Comparison of ENCODE assay signal across 8 mouse cellular contexts in the genomic region with DNA sequence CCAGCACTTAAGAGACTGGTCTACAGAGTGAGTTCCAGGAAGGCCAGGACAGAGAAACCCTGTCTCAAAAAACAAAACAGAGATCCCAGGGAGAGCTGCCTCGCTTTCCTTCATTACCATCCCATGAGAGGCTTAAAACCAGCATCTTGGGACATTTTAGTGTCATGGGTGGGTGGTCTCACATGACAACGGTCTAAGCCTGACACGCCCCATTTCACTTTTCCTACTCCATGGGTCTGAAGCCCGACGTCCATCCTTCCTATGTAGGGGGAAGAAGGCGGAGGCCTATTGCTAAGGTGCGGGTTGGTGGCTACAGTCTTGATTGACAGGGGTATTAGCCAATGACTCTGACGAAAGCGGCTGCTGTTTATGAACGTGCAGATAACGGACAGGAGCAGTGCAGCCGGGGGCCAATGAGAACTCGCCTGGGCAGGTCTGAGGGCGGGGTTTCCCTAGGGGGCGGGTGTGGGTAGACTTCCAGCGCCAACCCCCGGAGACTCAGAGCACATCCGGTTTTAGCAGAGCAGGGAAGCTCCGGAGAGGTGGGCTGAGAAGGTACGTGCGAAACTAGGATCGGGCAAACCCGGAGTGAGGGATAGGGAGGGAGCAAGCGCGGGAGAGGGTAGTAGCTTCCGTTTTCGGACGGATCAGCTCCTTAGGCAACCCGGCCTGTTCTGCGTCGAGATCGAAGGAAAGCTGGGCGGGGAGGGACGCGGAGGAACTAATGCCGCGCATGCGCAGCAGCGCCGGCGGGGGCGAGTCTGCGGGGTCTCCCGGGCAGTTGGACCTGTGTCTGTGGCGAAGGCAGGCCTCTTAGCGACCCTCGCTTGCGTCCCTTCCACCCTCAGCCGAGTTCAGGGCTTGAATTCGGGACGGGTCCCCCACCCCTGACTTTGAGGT. TPM values are rescaled to one million over a fixed set of nuclear protein-coding genes. Genes with fewer than 3 reads are reported as not detected.
DNase-seq lines count a peak whose midpoint lies in the region; ATAC-seq and TF ChIP-seq lines count a peak whose summit lies in the region.

A gene (plus strand): TSS at position 397 of the 900 bp plus-strand sequence.

- H3K9ac ChIP-seq in embryonic facial prominence, embryonic 14.5 days (ENCODE audit: low read depth, low read length): peak within 1 kb of the TSS; percentile 89
- H3K9ac ChIP-seq in heart, adult 2 months (ENCODE audit: low read depth, low read length): peak within 1 kb of the TSS; percentile 79
- peak within 1 kb of the TSS; percentile 95 for H3K9ac ChIP-seq in limb, embryonic 13.5 days
- H3K9ac ChIP-seq in midbrain, embryonic 16.5 days (ENCODE audit: low read depth, low read length): peak within 1 kb of the TSS; percentile 77

- intact Hi-C loops in heart, adult 2 months (cut with DNase I): no loop called here

- TF ChIP-seq CTCF in heart, adult 2 months (IDR thresholded peaks at IDR 0.05): 0 out of 2 replicates have a peak, but pooled peaks have one; percentile 3

- H3K36me3 ChIP-seq in embryonic facial prominence, embryonic 14.5 days (ENCODE audit: control insufficient read depth, insufficient read depth, low read length): no peaks in the 10 kb centered on the region
- peaks cover 11% of the 10 kb centered on the region for H3K36me3 ChIP-seq in heart, adult 2 months (ENCODE audit: control insufficient read depth, insufficient read depth, low read length)
- no peaks in the 10 kb centered on the region for H3K36me3 ChIP-seq in limb, embryonic 13.5 days
- H3K36me3 ChIP-seq in midbrain, embryonic 16.5 days (ENCODE audit: control insufficient read depth, insufficient read depth, low read length): no peaks in the 10 kb centered on the region

- peaks cover 27% of the 10 kb centered on the region for H3K4me1 ChIP-seq in embryonic facial prominence, embryonic 14.5 days (ENCODE audit: control insufficient read depth, insufficient read depth, low read length)
- peaks cover 17% of the 10 kb centered on the region for H3K4me1 ChIP-seq in heart, adult 2 months (ENCODE audit: control insufficient read depth, insufficient read depth, low read length)
- H3K4me1 ChIP-seq in limb, embryonic 13.5 days: peaks cover 42% of the 10 kb centered on the region
- peaks cover 37% of the 10 kb centered on the region for H3K4me1 ChIP-seq in midbrain, embryonic 16.5 days (ENCODE audit: control insufficient read depth, insufficient read depth, low read length)

- H3K4me2 ChIP-seq in embryonic facial prominence, embryonic 14.5 days (ENCODE audit: low read depth, low read length): peak within 1 kb of the TSS; percentile 85
- H3K4me2 ChIP-seq in limb, embryonic 13.5 days (replicated peaks): peak within 1 kb of the TSS; percentile 98
- H3K4me2 ChIP-seq in midbrain, embryonic 16.5 days (ENCODE audit: low read length): peak within 1 kb of the TSS; percentile 92

- H3K27me3 ChIP-seq in embryonic facial prominence, embryonic 14.5 days (replicated peaks; ENCODE audit: control insufficient read depth, insufficient read depth, low read length): no peaks in the 10 kb centered on the region
- no peaks in the 10 kb centered on the region for H3K27me3 ChIP-seq in heart, adult 2 months (ENCODE audit: control insufficient read depth, insufficient read depth, low read length)
- no peaks in the 10 kb centered on the region for H3K27me3 ChIP-seq in limb, embryonic 13.5 days
- no peaks in the 10 kb centered on the region for H3K27me3 ChIP-seq in midbrain, embryonic 16.5 days (ENCODE audit: control insufficient read depth, insufficient read depth, low read depth, low read length)

- peak within 1 kb of the TSS; percentile 81 for H3K4me3 ChIP-seq in embryonic facial prominence, embryonic 14.5 days (ENCODE audit: low read depth, low read length)
- peak within 1 kb of the TSS; percentile 93 for H3K4me3 ChIP-seq in heart, adult 2 months
- H3K4me3 ChIP-seq in limb, embryonic 13.5 days: peak within 1 kb of the TSS; percentile 85
- peak within 1 kb of the TSS; percentile 61 for H3K4me3 ChIP-seq in midbrain, embryonic 16.5 days (ENCODE audit: low read depth, low read length)

- TF ChIP-seq POLR2A in heart, adult 2 months (IDR thresholded peaks at IDR 0.05; ENCODE audit: insufficient read depth, low read depth, low read length): peak; percentile 99

- 1% methylated on average over 40 of the region's 51 CpGs for WGBS in embryonic facial prominence, embryonic 14.5 days
- under 1% methylated on average over 51 of the region's 51 CpGs for WGBS in heart, adult 2 months
- under 1% methylated on average over 51 of the region's 51 CpGs for whole genome bisulfite sequencing in limb, embryonic 13.5 days
- WGBS in midbrain, embryonic 16.5 days: 0% methylated on average over 50 of the region's 51 CpGs

- H3K27ac ChIP-seq in embryonic facial prominence, embryonic 14.5 days (replicated peaks; ENCODE audit: low read depth, low read length): peak within 1 kb of the TSS; percentile 86
- peak within 1 kb of the TSS; percentile 98 for H3K27ac ChIP-seq in heart, adult 2 months
- peak within 1 kb of the TSS; percentile 92 for H3K27ac ChIP-seq in limb, embryonic 13.5 days
- H3K27ac ChIP-seq in midbrain, embryonic 16.5 days (ENCODE audit: low read length): peak within 1 kb of the TSS; percentile 89

- no peaks in the 10 kb centered on the region for H3K9me3 ChIP-seq in embryonic facial prominence, embryonic 14.5 days (ENCODE audit: control insufficient read depth, low read length)
- H3K9me3 ChIP-seq in limb, embryonic 13.5 days: no peaks in the 10 kb centered on the region
- H3K9me3 ChIP-seq in midbrain, embryonic 16.5 days (replicated peaks; ENCODE audit: control insufficient read depth, low read length, poor library complexity, severe bottlenecking): no peaks in the 10 kb centered on the region

- H3K79me2 ChIP-seq in heart, adult 2 months (replicated peaks; ENCODE audit: control insufficient read depth, insufficient read depth, low read length): peaks cover 5% of the 10 kb centered on the region

- peak; percentile 100 for ATAC-seq in embryonic facial prominence, embryonic 14.5 days (ENCODE audit: low read depth)
- ATAC-seq in limb, embryonic 13.5 days (ENCODE audit: low FRiP score, low read depth): peak; percentile 100
- peak; percentile 100 for ATAC-seq in midbrain, embryonic 16.5 days

- peak; percentile 100 for DNase-seq in 3T3-L1 (ENCODE audit: low read depth, low spot score)
- DNase-seq in adrenal gland, postnatal 4 days (ENCODE audit: low spot score in 2 of 2): peak; percentile 88 to 97
- peak; percentile 100 for DNase-seq in embryonic facial prominence, embryonic 14.5 days (ENCODE audit: low spot score)
- peak; percentile 97 to 99 for DNase-seq in heart, adult 2 months
- DNase-seq in kidney, adult 8-10 months: peak; percentile 99 to 100
- peak; percentile 98 to 99 for DNase-seq in spleen, postnatal 10 days (ENCODE audit: low spot score in 2 of 2)

- TF ChIP-seq EP300 in heart, adult 2 months (IDR thresholded peaks at IDR 0.05; ENCODE audit: insufficient read depth, low read depth, low read length): peak; percentile 73

RNA-seq across cellular contexts. Expression of the gene that starts here (rescaled TPM):
- 100 to 1,000 TPM; 520 to 533 TPM for total RNA-seq in adrenal gland, postnatal 4 days (2021)
- polyA plus RNA-seq in embryonic facial prominence, embryonic 14.5 days (2014; fragmentation: Nextera tagmentation; extraction: Ambion mirVana): 300 and 310 TPM in 2 replicates
- total RNA-seq in heart, adult 2 months (2021): 100 to 1,000 TPM; 207 to 253 TPM
- polyA plus RNA-seq in heart, adult 2 months (2012; rRNA removed): 334 and 409 TPM in 2 replicates
- polyA plus RNA-seq in limb, embryonic 13.5 days (2015; fragmentation: Nextera tagmentation; extraction: Ambion mirVana): 287 and 298 TPM in 2 replicates
- 279 and 310 TPM in 2 replicates for polyA plus RNA-seq in midbrain, embryonic 16.5 days (2015; fragmentation: Nextera tagmentation; extraction: Ambion mirVana)

Comparison
In these comparisons a context has a peak if more than half of its experiments do, and no peak if none do; other contexts are left out.
1. Peak in every context shown above with its lines: DNase-seq, ATAC-seq, H3K4me3 ChIP-seq and H3K27ac ChIP-seq.